Mouse (Mus musculus) bone marrow, adult 2 months (tissue): ENCODE measurements around the gene Hist1h2bh.
"Not testable (repeated sequence)": the region's sequence is repeated elsewhere in the genome, so short reads cannot be mapped to it uniquely, and the experiment has no call there.

ENCODE experiments used
- CTCF ChIP-seq: fragments of 200-500 bp; IDR thresholded peaks from 2 replicates; pipeline ENCODE4 v1.5.1; 2011; ENCODE audit warnings: low read length, control low read depth; ENCODE audit not compliant: control insufficient read depth, insufficient read depth
- POLR2A ChIP-seq: fragments of 200-500 bp; IDR thresholded peaks from 2 replicates; pipeline ENCODE4 v1.6.1; 2011; ENCODE audit warnings: low read depth, mild to moderate bottlenecking, control low read depth, low read length, borderline replicate concordance; ENCODE audit not compliant: control insufficient read depth

- TF ChIP-seq CTCF, result not testable (repeated sequence)
- peak; percentile 98; the same call in 1 of the 2 replicates for TF ChIP-seq POLR2A
Measured at GRCm38 (mm10) chr13:23571504-23572217, 28.5 kb upstream of the Hist1h2bh start.
